Mouse (Mus musculus) CH12.LX (cell line): ENCODE data around the gene Nmur1.

Experiments used
- BHLHE40 ChIP-seq: IDR thresholded peaks from 2 replicates; pipeline ENCODE4 v1.6.1; 2011; ENCODE audit warnings: mild to moderate bottlenecking, low read depth, low read length, improper control_type of control experiment
- CTCF ChIP-seq, 2 experiments: IDR thresholded peaks in 1 of 2; conservative IDR thresholded peaks in 1 of 2; 2 replicates each; pipeline ENCODE4 v1.5.1; 2011 to 2012; ENCODE audit warnings: low read depth in 2 of 2, low read length in 2 of 2, improper control_type of control experiment in 1 of 2, inconsistent platforms in 1 of 2, mild to moderate bottlenecking in 1 of 2, moderate library complexity in 1 of 2
- EP300 ChIP-seq: IDR thresholded peaks from 2 replicates; pipeline ENCODE4 v1.6.1; 2011; ENCODE audit warnings: low read length, improper control_type of control experiment
- MAFK ChIP-seq: IDR thresholded peaks from 2 replicates; pipeline ENCODE4 v1.6.1; 2011; ENCODE audit warnings: low read length, improper control_type of control experiment; ENCODE audit not compliant: insufficient replicate concordance
- MAX ChIP-seq: IDR thresholded peaks from 2 replicates; pipeline ENCODE4 v1.6.1; 2011; ENCODE audit warnings: low read length, improper control_type of control experiment
- MYC ChIP-seq: IDR thresholded peaks from 2 replicates; pipeline ENCODE4 v1.6.1; 2011; ENCODE audit warnings: low read depth, mild to moderate bottlenecking, improper control_type of control experiment, low read length
- PAX5 ChIP-seq: IDR thresholded peaks from 2 replicates; pipeline ENCODE4 v1.6.1; 2012; ENCODE audit warnings: low read length, inconsistent platforms, mixed read lengths
- POLR2A ChIP-seq: IDR thresholded peaks from 2 replicates; pipeline ENCODE4 v1.6.1; 2011; ENCODE audit warnings: low read depth, mild to moderate bottlenecking, improper control_type of control experiment, low read length
- POLR2AphosphoS2 ChIP-seq: IDR thresholded peaks from 2 replicates; pipeline ENCODE4 v1.6.1; 2011; ENCODE audit warnings: low read depth, low read length, improper control_type of control experiment
- RCOR1 ChIP-seq: conservative IDR thresholded peaks from 2 replicates; pipeline ENCODE4 v1.6.1; 2012; ENCODE audit warnings: low read depth, mild to moderate bottlenecking, inconsistent platforms, low read length, improper control_type of control experiment
- SIN3A ChIP-seq: IDR thresholded peaks from 2 replicates; pipeline ENCODE4 v1.6.1; 2012; ENCODE audit warnings: low read length, improper control_type of control experiment, inconsistent platforms
- USF2 ChIP-seq: conservative IDR thresholded peaks from 2 replicates; pipeline ENCODE4 v1.6.1; 2011; ENCODE audit warnings: low read depth, low read length, improper control_type of control experiment
- ZMIZ1 ChIP-seq: IDR thresholded peaks from 2 replicates; pipeline ENCODE4 v1.6.1; 2012; ENCODE audit warnings: low read depth, mild to moderate bottlenecking, inconsistent platforms, low read length, improper control_type of control experiment
- ZNF384 ChIP-seq: IDR thresholded peaks from 2 replicates; pipeline ENCODE4 v1.6.1; 2012; ENCODE audit warnings: low read depth, low read length, improper control_type of control experiment, inconsistent platforms

DNA sequence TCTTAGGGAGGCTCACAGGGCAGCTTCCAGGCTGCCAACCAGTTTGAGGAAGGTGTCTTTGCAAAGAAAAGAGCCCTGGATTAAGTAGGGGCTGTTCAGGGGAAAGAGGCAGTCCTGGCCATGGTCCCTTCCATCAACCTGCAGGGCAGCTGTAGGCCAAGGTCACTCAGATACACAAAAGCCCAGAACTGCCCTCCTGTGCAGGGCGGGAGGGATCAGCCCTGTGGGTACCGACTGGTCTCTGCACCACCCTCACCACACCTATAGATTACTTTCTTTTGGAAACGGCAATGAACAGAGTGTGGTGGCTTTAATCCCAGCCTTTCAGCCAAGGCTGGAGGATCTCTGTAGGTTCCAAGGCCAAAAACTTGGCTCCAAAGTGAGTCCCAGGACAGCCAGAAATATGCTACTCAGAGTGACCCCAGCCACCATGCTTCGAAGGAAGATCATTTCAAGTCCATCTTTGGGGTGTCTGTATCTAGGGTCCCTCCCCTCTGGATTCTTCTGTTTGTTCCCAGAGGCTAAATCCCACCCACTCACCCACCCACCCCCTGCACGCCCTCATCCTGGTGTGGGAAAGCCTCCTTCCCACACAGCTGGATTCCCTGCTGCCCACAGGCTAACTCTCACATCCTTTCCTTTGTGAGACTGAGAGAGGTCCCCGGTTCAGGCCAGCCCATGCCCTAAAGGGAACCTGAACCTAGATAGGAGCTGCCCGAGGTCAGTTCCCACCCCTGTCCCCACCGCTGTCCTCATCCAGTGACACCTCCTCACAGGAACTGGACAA lies 17.6 kb upstream of the Nmur1 start:
- TF ChIP-seq POLR2A (no peak), MAX (no peak), SIN3A (no peak), CTCF (conservative IDR thresholded peaks at IDR 0.05 in 1 of 2, IDR thresholded peaks at IDR 0.05 in 1 of 2; ENCODE audit: low read depth in 2 of 2, low read length in 2 of 2) (no peak), MYC (no peak), USF2 (no peak), POLR2AphosphoS2 (no peak), PAX5 (no peak), ZMIZ1 (no peak), ZNF384 (no peak), BHLHE40 (no peak), EP300 (no peak), MAFK (no peak), RCOR1 (no peak)
